Mouse (Mus musculus) hindbrain, embryonic 14.5 days (tissue): ENCODE results near the gene Ceacam19. TPM values are rescaled to one million over a fixed set of nuclear protein-coding genes. Genes with fewer than 3 reads are reported as not detected.

Experiments
- ATAC-seq: fragments of 200-750 bp; cut with Nextera tagmentation; 2 replicates; pipeline ENCODE4 v1.8.0; 2017; ENCODE audit warnings: moderate number of reproducible peaks, mild to moderate bottlenecking, moderate TSS enrichment, moderate library complexity; ENCODE audit not compliant: low FRiP score
- DNase-seq: peaks from one replicate; pipeline ENCODE4 v3.0.0-alpha.2; 2015; ENCODE audit warnings: low spot score
- H3K27ac ChIP-seq: fragments of 300-500 bp; sonication (generic); 2 replicates; pipeline ENCODE4 v1.5.1; 2014; ENCODE audit warnings: mild to moderate bottlenecking, moderate library complexity
- H3K27me3 ChIP-seq: fragments of 300-500 bp; sonication (generic); 2 replicates; pipeline ENCODE4 v1.6.1; 2014; ENCODE audit warnings: mild to moderate bottlenecking, low read length, mixed read lengths; ENCODE audit not compliant: control insufficient read depth, insufficient read depth
- H3K36me3 ChIP-seq: fragments of 300-500 bp; sonication (generic); replicated peaks from 2 replicates; pipeline ENCODE4 v1.6.1; 2014; ENCODE audit not compliant: control insufficient read depth, insufficient read depth
- H3K4me1 ChIP-seq: fragments of 300-500 bp; sonication (generic); replicated peaks from 2 replicates; pipeline ENCODE4 v1.6.1; 2014; ENCODE audit warnings: antibody characterized with exemption, low read length, mixed read lengths; ENCODE audit not compliant: control insufficient read depth, insufficient read depth
- H3K4me2 ChIP-seq: fragments of 300-500 bp; sonication (generic); replicated peaks from 2 replicates; pipeline ENCODE4 v1.6.1; 2014; ENCODE audit warnings: mild to moderate bottlenecking, moderate library complexity
- H3K4me3 ChIP-seq: fragments of 300-500 bp; sonication (generic); replicated peaks from 2 replicates; pipeline ENCODE4 v1.5.1; 2014; ENCODE audit warnings: mild to moderate bottlenecking, low read length
- H3K9ac ChIP-seq: fragments of 300-500 bp; sonication (generic); 2 replicates; pipeline ENCODE4 v1.6.1; 2014
- H3K9me3 ChIP-seq: fragments of 300-500 bp; sonication (generic); 2 replicates; pipeline ENCODE4 v1.6.1; 2016; ENCODE audit warnings: low read length; ENCODE audit not compliant: control insufficient read depth
- WGBS: fragments of 180-500 bp; shearing (Covaris S2); extraction: QIAGEN DNeasy Blood & Tissue Kit; methylation state at CpG from one replicate; pipeline ENCODE4 v1.1.7; 2014; 5-methylcytosine and 5-hydroxymethylcytosine counted together
- polyA plus RNA-seq: library from polyadenylated mRNA; unstranded; fragments of >200 nt; fragmentation: Nextera tagmentation; extraction: Ambion mirVana; gene quantifications from 2 replicates; pipeline ENCODE4 v1.2.1, GENCODE M21; 2014

The Ceacam19 gene
- polyA plus RNA-seq, 1 experiment from 2014 or later = not detected

- ATAC-seq (peak; percentile 73), DNase-seq (peak; percentile 84)
- no peak overlapping the region for H3K27ac ChIP-seq
- H3K9me3 ChIP-seq = 0 out of 2 replicates have a peak, but pooled peaks cover 6% of the 10 kb centered on the region
- H3K4me3 ChIP-seq = no peak overlapping the region
- no peak overlapping the region for H3K4me2 ChIP-seq
- H3K9ac ChIP-seq = no peak overlapping the region
- no peaks in the 10 kb centered on the region for H3K27me3 ChIP-seq
- WGBS = 54% methylated on average over 21 of the region's 21 CpGs
- H3K36me3 ChIP-seq = peaks cover 25% of the 10 kb centered on the region
- no peaks in the 10 kb centered on the region for H3K4me1 ChIP-seq
These were observed 22.9 kb upstream of the Ceacam19 start for GRCm38 (mm10) chr7:19910421-19911291.

- Histone ChIP-seq H3K4me3 (no peak overlapping the region), H3K27ac (no peak overlapping the region), H3K4me1 (no peaks in the 10 kb centered on the region), H3K9me3 (no peaks in the 10 kb centered on the region), H3K36me3 (no peaks in the 10 kb centered on the region), H3K9ac (no peak overlapping the region), H3K4me2 (no peak overlapping the region), H3K27me3 (no peaks in the 10 kb centered on the region)
- ATAC-seq (no peak), DNase-seq (no peak)
- WGBS = 50% methylated on average over 8 of the region's 8 CpGs
These were observed 2.1 kb upstream of the Ceacam19 start for GRCm38 (mm10) chr7:19889881-19890280.

- no peak for DNase-seq
- H3K27me3 ChIP-seq = no peaks in the 10 kb centered on the region
- no peaks in the 10 kb centered on the region for H3K9me3 ChIP-seq
- no peak overlapping the region for H3K27ac ChIP-seq
- no peaks in the 10 kb centered on the region for H3K36me3 ChIP-seq
- H3K4me3 ChIP-seq = no peak overlapping the region
- WGBS = 81% methylated on average over 8 of the region's 8 CpGs
- ATAC-seq = no peak
- no peak overlapping the region for H3K9ac ChIP-seq
- no peak overlapping the region for H3K4me2 ChIP-seq
- no peaks in the 10 kb centered on the region for H3K4me1 ChIP-seq
These were observed 7.0 kb downstream of the Ceacam19 start for GRCm38 (mm10) chr7:19880754-19881153.

DNA sequence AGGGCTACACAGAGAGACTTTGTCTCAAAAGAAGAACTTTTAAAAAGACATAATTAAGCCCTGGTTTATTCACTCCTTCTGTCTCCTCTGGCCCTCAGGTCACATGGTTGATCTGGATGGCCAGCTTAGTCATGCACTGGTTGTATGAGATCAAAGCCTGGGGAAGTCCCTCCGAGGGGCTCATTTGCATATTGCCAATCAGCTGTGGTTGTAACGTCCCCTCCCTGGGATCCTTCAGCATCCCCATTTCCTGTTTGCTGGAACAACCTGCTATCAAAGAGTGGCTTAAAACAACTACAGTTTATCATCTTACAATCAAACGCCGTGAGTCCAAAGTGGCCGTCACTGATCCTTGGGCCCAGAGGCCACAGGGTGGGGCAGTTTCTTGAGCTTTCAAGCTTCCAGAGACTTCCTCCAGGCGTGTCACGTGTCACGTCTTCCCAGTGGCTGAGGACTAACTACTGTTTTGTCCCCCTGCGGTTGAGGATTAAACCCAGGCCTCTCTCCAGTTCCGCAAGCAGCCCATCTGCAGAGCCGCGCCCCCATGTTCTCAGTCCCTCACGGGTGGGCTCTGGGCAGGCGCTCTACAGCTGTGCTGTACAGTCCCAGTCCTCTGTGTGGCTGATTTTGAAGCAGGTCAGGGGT lies 10.9 kb downstream of the Ceacam19 start:
- WGBS = 62% methylated on average over 14 of the region's 14 CpGs
- Histone ChIP-seq H3K4me1 (no peaks in the 10 kb centered on the region), H3K9me3 (no peaks in the 10 kb centered on the region), H3K9ac (no peak overlapping the region), H3K36me3 (no peaks in the 10 kb centered on the region), H3K4me3 (no peak overlapping the region), H3K27me3 (no peaks in the 10 kb centered on the region), H3K27ac (no peak overlapping the region), H3K4me2 (no peak overlapping the region)
- ATAC-seq (no peak), DNase-seq (no peak)

DNA sequence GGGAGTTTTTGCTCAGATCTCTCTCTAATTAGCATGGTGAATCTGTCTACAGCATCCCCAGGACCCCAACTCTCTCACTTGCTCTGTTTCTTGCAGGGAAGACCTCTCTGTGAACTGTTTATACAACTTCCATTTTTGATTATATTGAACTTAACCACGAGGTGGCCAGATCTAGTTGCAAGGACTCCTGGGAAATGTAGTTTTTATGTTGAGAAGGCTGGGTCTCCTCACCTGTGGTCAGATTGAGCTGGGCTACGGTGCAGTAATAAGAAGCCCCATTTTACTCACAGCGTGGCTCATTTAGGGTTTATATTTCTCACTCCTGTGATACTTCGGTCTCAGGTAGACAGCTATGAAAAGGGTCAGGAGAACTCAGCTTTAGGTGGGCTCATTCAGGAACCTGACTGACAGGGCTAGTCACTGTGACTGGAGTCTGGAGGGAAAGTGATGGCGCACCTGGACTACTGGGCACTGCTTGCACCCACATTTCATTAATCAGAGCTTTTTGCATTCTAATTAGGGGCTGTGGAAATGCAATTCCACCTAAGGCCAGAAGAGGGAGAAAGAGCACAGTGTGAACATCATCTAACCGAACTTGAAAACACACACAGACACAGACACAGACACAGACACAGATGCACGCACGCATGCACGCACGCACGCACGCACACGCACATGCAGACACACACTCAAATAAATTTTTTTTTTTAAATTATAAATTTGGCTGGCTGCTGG lies 11.7 kb downstream of the Ceacam19 start:
- Histone ChIP-seq H3K27me3 (no peaks in the 10 kb centered on the region), H3K36me3 (no peaks in the 10 kb centered on the region), H3K4me2 (no peak overlapping the region), H3K4me1 (no peaks in the 10 kb centered on the region), H3K9me3 (no peaks in the 10 kb centered on the region), H3K9ac (no peak overlapping the region), H3K4me3 (no peak overlapping the region), H3K27ac (no peak overlapping the region)
- DNase-seq (peak; percentile 65), ATAC-seq (peak; percentile 43)
- 55% methylated on average over 13 of the region's 13 CpGs for WGBS

- Histone ChIP-seq H3K9me3 (no peaks in the 10 kb centered on the region), H3K36me3 (no peaks in the 10 kb centered on the region), H3K27me3 (no peaks in the 10 kb centered on the region), H3K27ac (no peak overlapping the region), H3K4me3 (no peak overlapping the region), H3K9ac (no peak overlapping the region), H3K4me1 (no peaks in the 10 kb centered on the region), H3K4me2 (no peak overlapping the region)
- 45% methylated on average over 5 of the region's 5 CpGs for WGBS
- DNase-seq (no peak), ATAC-seq (no peak)
These were observed 15.7 kb downstream of the Ceacam19 start for GRCm38 (mm10) chr7:19871943-19872601.

DNA sequence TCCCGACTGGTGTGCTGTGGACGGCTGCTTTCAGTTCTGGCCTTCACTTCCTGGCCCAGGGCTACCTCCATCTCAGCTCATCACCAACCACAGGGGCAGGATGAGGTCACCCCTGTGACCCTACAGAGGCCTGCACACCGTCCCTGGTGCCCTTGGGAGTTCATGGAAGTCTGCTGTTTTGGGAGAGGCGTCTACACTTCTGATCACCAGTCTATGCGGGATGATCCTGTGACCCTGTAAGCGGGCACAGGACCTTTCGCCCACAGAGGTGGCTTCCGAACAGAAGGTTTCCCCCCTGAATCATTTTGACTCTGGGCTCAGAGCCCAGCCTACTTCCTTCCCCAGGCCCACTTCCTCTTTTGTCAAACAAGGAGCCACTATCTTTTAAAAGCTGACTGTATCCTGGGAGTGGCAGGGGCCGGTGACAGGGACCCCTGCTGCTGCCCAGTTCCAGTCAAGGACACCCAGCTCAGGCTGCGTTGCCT lies 16.6 kb downstream of the Ceacam19 start:
- Histone ChIP-seq H3K36me3 (no peaks in the 10 kb centered on the region), H3K9me3 (no peaks in the 10 kb centered on the region), H3K4me1 (no peaks in the 10 kb centered on the region), H3K27ac (no peak overlapping the region), H3K4me2 (no peak overlapping the region), H3K9ac (no peak overlapping the region), H3K27me3 (no peaks in the 10 kb centered on the region), H3K4me3 (no peak overlapping the region)
- WGBS = 70% methylated on average over 10 of the region's 10 CpGs
- no peak for ATAC-seq
- no peak for DNase-seq

DNA sequence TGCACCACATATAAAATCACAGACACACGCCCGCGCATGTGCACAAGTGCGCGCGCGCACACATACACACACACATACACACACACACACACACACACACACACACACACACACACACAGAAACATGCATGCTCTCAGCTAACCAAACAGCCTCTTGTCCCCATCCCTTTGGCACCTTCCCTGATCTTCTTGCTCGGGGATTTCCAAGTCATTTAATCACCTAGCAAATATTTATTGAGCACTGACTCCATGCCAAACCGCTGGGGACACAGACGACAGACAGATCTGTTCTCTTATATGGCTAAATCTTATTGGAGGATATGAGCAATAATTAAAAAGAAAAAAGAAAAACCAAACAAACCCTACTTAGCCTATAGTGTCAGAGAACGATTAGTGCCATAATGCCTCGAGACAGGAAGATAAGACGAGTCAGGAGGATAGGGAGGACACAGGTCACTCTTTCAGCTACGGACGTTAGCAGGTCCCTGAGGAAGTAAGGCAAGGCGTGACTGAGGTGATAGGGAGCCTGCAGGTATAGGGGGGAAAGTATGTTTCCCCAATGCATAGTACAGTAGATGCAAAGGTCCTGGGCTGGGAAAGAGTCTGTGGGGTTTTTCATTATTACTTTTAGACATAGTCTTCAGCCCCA lies 19.9 kb downstream of the Ceacam19 start:
- no peaks in the 10 kb centered on the region for H3K27me3 ChIP-seq
- ATAC-seq (no peak), DNase-seq (no peak)
- H3K9ac ChIP-seq = no peak overlapping the region
- no peaks in the 10 kb centered on the region for H3K4me1 ChIP-seq
- 90% methylated on average over 16 of the region's 16 CpGs for WGBS
- no peaks in the 10 kb centered on the region for H3K36me3 ChIP-seq
- H3K4me2 ChIP-seq = no peak overlapping the region
- no peaks in the 10 kb centered on the region for H3K9me3 ChIP-seq
- no peak overlapping the region for H3K27ac ChIP-seq
- H3K4me3 ChIP-seq = no peak overlapping the region
